18 mouse cellular contexts compared by ENCODE assay signal in the genomic region with DNA sequence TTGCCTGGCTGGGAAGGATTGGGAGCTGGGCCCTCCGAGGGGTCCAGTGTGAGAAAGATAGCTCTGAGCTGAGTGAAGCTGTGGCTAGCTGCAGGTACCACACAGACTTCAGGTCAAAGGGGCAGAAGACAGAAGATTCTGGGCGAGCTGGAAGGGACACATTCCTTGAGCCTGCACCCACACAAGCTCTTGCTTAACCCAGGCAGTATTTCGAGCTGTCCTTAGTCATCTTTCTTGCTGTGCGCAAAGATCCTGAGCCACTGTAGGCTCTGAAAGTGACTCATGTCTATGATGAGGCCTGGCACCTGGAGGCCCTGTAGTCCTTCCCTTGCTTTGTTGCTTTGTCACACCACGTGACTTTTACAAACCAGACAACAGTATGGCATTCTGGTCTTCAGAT. TPM values are rescaled to one million over a fixed set of nuclear protein-coding genes. Genes with fewer than 3 reads are reported as not detected.
DNase-seq lines count a peak whose midpoint lies in the region; ATAC-seq and TF ChIP-seq lines count a peak whose summit lies in the region.
"Had no signal": no experiment of that assay in that cellular context is flagged by ENCODE, and none has a peak within 500 bp of the region (broad histone marks: within the 10 kb centered on the region; RNA-seq: fewer than 3 reads in every experiment).

No protein-coding gene starts in this region.

- no peak for ATAC-seq in embryonic facial prominence, embryonic 15.5 days (ENCODE audit: insufficient number of reproducible peaks, low FRiP score, low TSS enrichment, low read depth)
- ATAC-seq in inflammation-experienced regulatory T-cells, adult 6 months: no peak
- ATAC-seq: forebrain, embryonic 16.5 days had no signal

- no peaks in the 10 kb centered on the region; the same call in 1 of the 2 replicates for H3K4me1 ChIP-seq in embryonic facial prominence, embryonic 15.5 days
- peaks cover 4% of the 10 kb centered on the region; the same call in 1 of the 2 replicates for H3K4me1 ChIP-seq in embryonic facial prominence, embryonic 10.5 days
- 0 out of 2 replicates have a peak, but pooled peaks cover 2% of the 10 kb centered on the region for H3K4me1 ChIP-seq in kidney, adult 2 months (ENCODE audit: control insufficient read depth, insufficient read depth, low read length)
- H3K4me1 ChIP-seq: forebrain, embryonic 12.5 days; heart, embryonic 12.5 days had no signal

- H3K9me3 ChIP-seq in embryonic facial prominence, embryonic 15.5 days (replicated peaks): no peaks in the 10 kb centered on the region
- no peaks in the 10 kb centered on the region for H3K9me3 ChIP-seq in embryonic facial prominence, embryonic 10.5 days
- H3K9me3 ChIP-seq: forebrain, embryonic 12.5 days; heart, embryonic 12.5 days; hindbrain, embryonic 10.5 days had no signal

- 0 out of 2 replicates have a peak overlapping the region, but pooled peaks have one; percentile 34 for H3K27ac ChIP-seq in embryonic facial prominence, embryonic 15.5 days (replicated peaks)
- no peak overlapping the region for H3K27ac ChIP-seq in embryonic facial prominence, embryonic 10.5 days (replicated peaks)
- no peak overlapping the region for H3K27ac ChIP-seq in kidney, adult 2 months (ENCODE audit: insufficient read depth, low read depth, low read length)
- H3K27ac ChIP-seq: forebrain, embryonic 12.5 days; gastrocnemius, adult 2 months; hindbrain, embryonic 10.5 days; hindbrain, embryonic 14.5 days had no signal

- no peak for DNase-seq in embryonic facial prominence, embryonic 10.5 days (ENCODE audit: low spot score)
- DNase-seq in urinary bladder, postnatal 25 days (ENCODE audit: low spot score): peak; percentile 51
- DNase-seq in urinary bladder, postnatal 4 days (ENCODE audit: low spot score in 2 of 2): no peak
- peak; percentile 43 for DNase-seq in 416B (ENCODE audit: low read depth)
- peak; percentile 68 for DNase-seq in brain, adult 2 months (ENCODE audit: low read depth, low spot score)
- DNase-seq in kidney, adult 2 months: no peak
- DNase-seq: cerebellum, adult 18-20 months; cerebellum, postnatal 10 days; gastrocnemius, adult 2 months; gastrocnemius, postnatal 25 days; kidney, adult 11 months had no signal

- H3K4me2 ChIP-seq in embryonic facial prominence, embryonic 15.5 days (replicated peaks): no peak overlapping the region
- H3K4me2 ChIP-seq: forebrain, embryonic 12.5 days; heart, embryonic 12.5 days; hindbrain, embryonic 14.5 days had no signal

- TF ChIP-seq POLR2A in kidney, adult 2 months (IDR thresholded peaks at IDR 0.05; ENCODE audit: low read depth, low read length): no peak

- H3K4me3 ChIP-seq in embryonic facial prominence, embryonic 15.5 days (replicated peaks): no peak overlapping the region
- no peak overlapping the region for H3K4me3 ChIP-seq in embryonic facial prominence, embryonic 10.5 days
- no peak overlapping the region for H3K4me3 ChIP-seq in kidney, adult 2 months (ENCODE audit: insufficient read depth, low read depth, low read length)
- H3K4me3 ChIP-seq: forebrain, embryonic 12.5 days; gastrocnemius, adult 2 months; heart, embryonic 12.5 days; hindbrain, embryonic 10.5 days had no signal

- TF ChIP-seq CTCF in kidney, adult 2 months (conservative IDR thresholded peaks at IDR 0.05; ENCODE audit: insufficient read depth, insufficient read length, low read depth, low read length): no peak

- WGBS in embryonic facial prominence, embryonic 15.5 days: 76% methylated on average over 5 of the region's 5 CpGs
- 82% methylated on average over 5 of the region's 5 CpGs for WGBS in embryonic facial prominence, embryonic 10.5 days
- 79% methylated on average over 5 of the region's 5 CpGs for WGBS in kidney, adult 2 months

- peaks cover 27% of the 10 kb centered on the region for H3K36me3 ChIP-seq in embryonic facial prominence, embryonic 15.5 days
- H3K36me3 ChIP-seq in embryonic facial prominence, embryonic 10.5 days (replicated peaks): peaks cover 54% of the 10 kb centered on the region
- no peaks in the 10 kb centered on the region for H3K36me3 ChIP-seq in kidney, adult 2 months (ENCODE audit: control insufficient read depth, insufficient read depth, low read length)
- H3K36me3 ChIP-seq: forebrain, embryonic 12.5 days had no signal

- no peaks in the 10 kb centered on the region for H3K27me3 ChIP-seq in embryonic facial prominence, embryonic 15.5 days
- no peaks in the 10 kb centered on the region for H3K27me3 ChIP-seq in embryonic facial prominence, embryonic 10.5 days (replicated peaks; ENCODE audit: low read depth, poor library complexity, severe bottlenecking)
- no peaks in the 10 kb centered on the region for H3K27me3 ChIP-seq in kidney, adult 2 months (replicated peaks; ENCODE audit: control insufficient read depth, insufficient read depth, low read length)
- H3K27me3 ChIP-seq: forebrain, embryonic 12.5 days; heart, embryonic 12.5 days had no signal

- no peak overlapping the region for H3K9ac ChIP-seq in embryonic facial prominence, embryonic 15.5 days
- H3K9ac ChIP-seq: forebrain, embryonic 12.5 days; heart, embryonic 12.5 days; hindbrain, embryonic 14.5 days had no signal

RNA-seq across cellular contexts. Expression of gene Atxn10, which starts 54.0 kb away (rescaled TPM):
- 260 and 269 TPM in 2 replicates for polyA plus RNA-seq in embryonic facial prominence, embryonic 15.5 days (2015; fragmentation: Nextera tagmentation; extraction: Ambion mirVana)
- polyA plus RNA-seq in embryonic facial prominence, embryonic 10.5 days (2016; fragmentation: Nextera tagmentation; extraction: Ambion mirVana): 309 and 313 TPM in 2 replicates
- polyA plus RNA-seq in inflammation-experienced regulatory T-cells, adult 6 months (2017; shearing (Covaris generic)): 100 to 1,000 TPM; 104 to 140 (median 107) TPM
- polyA plus RNA-seq in kidney, adult 2 months (2012; rRNA removed): 68.2 and 74.4 TPM in 2 replicates

Comparison
In these comparisons a context has a peak if more than half of its experiments do, and no peak if none do; other contexts are left out.
1. DNase-seq: peak in urinary bladder, postnatal 25 days (single experiment), 416B (single experiment) and brain, adult 2 months (single experiment); none in embryonic facial prominence, embryonic 10.5 days (single experiment), urinary bladder, postnatal 4 days (0 of 2) and kidney, adult 2 months (single experiment).